Mouse (Mus musculus): Measurements from ENCODE around the gene Col4a3bp.

- TF ChIP-seq CTCF (IDR thresholded peaks at IDR 0.05; ENCODE audit: borderline replicate concordance, control insufficient read depth, extremely low read depth, insufficient read depth, low read length, poor library complexity) = no peak
- no peak for TF ChIP-seq POLR2A (IDR thresholded peaks at IDR 0.05; ENCODE audit: control insufficient read depth, extremely low read depth, insufficient read depth, low read length, poor library complexity)
Observed at GRCm38 (mm10) chr13:96496630-96497029, 45.8 kb upstream of the Col4a3bp start.
